Mouse (Mus musculus): ENCODE measurements around the gene Pdp2. TPM values are rescaled to one million over a fixed set of nuclear protein-coding genes. Genes with fewer than 3 reads are reported as not detected.

Gene Pdp2
- total RNA-seq, 1 experiment = 13.5 TPM

- no peak for DNase-seq (ENCODE audit: low read depth, low spot score)
- in situ Hi-C loops (cut with MboI; ENCODE audit: low sequenced_read_pairs in 2 of 2, unreplicated experiment in 2 of 2) = no loop called here
- no peaks in the 10 kb centered on the region for H3K4me1 ChIP-seq (ENCODE audit: control insufficient read depth in 2 of 2, insufficient read depth in 2 of 2, low read length in 2 of 2, poor library complexity in 1 of 2)
- no peak overlapping the region for H3K4me3 ChIP-seq (ENCODE audit: insufficient read depth in 1 of 2, low read depth in 1 of 2, low read length in 2 of 2, poor library complexity in 1 of 2, severe bottlenecking in 1 of 2)
- H3K36me3 ChIP-seq (ENCODE audit: control insufficient read depth, insufficient read depth, low read length, poor library complexity, severe bottlenecking) = no peaks in the 10 kb centered on the region
- H3K27ac ChIP-seq (ENCODE audit: insufficient read depth, low read depth, low read length, poor library complexity, severe bottlenecking) = no peak overlapping the region
- no peaks in the 10 kb centered on the region for H3K9me3 ChIP-seq (ENCODE audit: control insufficient read depth, insufficient read depth, low read depth, low read length)
- TF ChIP-seq MAFK (IDR thresholded peaks at IDR 0.05; ENCODE audit: insufficient read depth, low read depth, low read length) (no peak), HCFC1 (IDR thresholded peaks at IDR 0.05; ENCODE audit: borderline replicate concordance, insufficient read depth, low read length) (no peak), CHD2 (IDR thresholded peaks at IDR 0.05; ENCODE audit: low read depth, low read length) (no peak), ZNF384 (IDR thresholded peaks at IDR 0.05; ENCODE audit: low read depth, low read length) (no peak), ZC3H11A (IDR thresholded peaks at IDR 0.05; ENCODE audit: borderline replicate concordance, low read depth, low read length) (no peak)
- H3K9ac ChIP-seq (ENCODE audit: insufficient read depth, low read depth, low read length, poor library complexity, severe bottlenecking) = no peak overlapping the region
Observed at GRCm38 (mm10) chr8:104611613-104612012, 20.4 kb downstream of the Pdp2 start.

- H3K9me3 ChIP-seq (ENCODE audit: control insufficient read depth, insufficient read depth, low read depth, low read length) = no peaks in the 10 kb centered on the region
- DNase-seq (ENCODE audit: low read depth, low spot score) = no peak
- in situ Hi-C loops (cut with MboI; ENCODE audit: low sequenced_read_pairs in 2 of 2, unreplicated experiment in 2 of 2) = no loop called here
- no peak overlapping the region for H3K27ac ChIP-seq (ENCODE audit: insufficient read depth, low read depth, low read length, poor library complexity, severe bottlenecking)
- no peaks in the 10 kb centered on the region for H3K4me1 ChIP-seq (ENCODE audit: control insufficient read depth in 2 of 2, insufficient read depth in 2 of 2, low read length in 2 of 2, poor library complexity in 1 of 2)
- TF ChIP-seq ZC3H11A (IDR thresholded peaks at IDR 0.05; ENCODE audit: borderline replicate concordance, low read depth, low read length) (no peak), HCFC1 (IDR thresholded peaks at IDR 0.05; ENCODE audit: borderline replicate concordance, insufficient read depth, low read length) (no peak), CHD2 (IDR thresholded peaks at IDR 0.05; ENCODE audit: low read depth, low read length) (no peak), MAFK (IDR thresholded peaks at IDR 0.05; ENCODE audit: insufficient read depth, low read depth, low read length) (no peak), ZNF384 (IDR thresholded peaks at IDR 0.05; ENCODE audit: low read depth, low read length) (no peak)
- no peak overlapping the region for H3K9ac ChIP-seq (ENCODE audit: insufficient read depth, low read depth, low read length, poor library complexity, severe bottlenecking)
- no peaks in the 10 kb centered on the region for H3K36me3 ChIP-seq (ENCODE audit: control insufficient read depth, insufficient read depth, low read length, poor library complexity, severe bottlenecking)
- no peak overlapping the region for H3K4me3 ChIP-seq (ENCODE audit: insufficient read depth in 1 of 2, low read depth in 1 of 2, low read length in 2 of 2, poor library complexity in 1 of 2, severe bottlenecking in 1 of 2)
Observed at GRCm38 (mm10) chr8:104613119-104613518, 21.9 kb downstream of the Pdp2 start.

- Histone ChIP-seq H3K9ac (ENCODE audit: insufficient read depth, low read depth, low read length, poor library complexity, severe bottlenecking) (no peak overlapping the region), H3K27ac (ENCODE audit: insufficient read depth, low read depth, low read length, poor library complexity, severe bottlenecking) (no peak overlapping the region), H3K4me1 (ENCODE audit: control insufficient read depth in 2 of 2, insufficient read depth in 2 of 2, low read length in 2 of 2, poor library complexity in 1 of 2) (no peaks in the 10 kb centered on the region), H3K9me3 (ENCODE audit: control insufficient read depth, insufficient read depth, low read depth, low read length) (no peaks in the 10 kb centered on the region), H3K4me3 (ENCODE audit: insufficient read depth in 1 of 2, low read depth in 1 of 2, low read length in 2 of 2, poor library complexity in 1 of 2, severe bottlenecking in 1 of 2) (no peak overlapping the region), H3K36me3 (ENCODE audit: control insufficient read depth, insufficient read depth, low read length, poor library complexity, severe bottlenecking) (no peaks in the 10 kb centered on the region)
- TF ChIP-seq HCFC1 (IDR thresholded peaks at IDR 0.05; ENCODE audit: borderline replicate concordance, insufficient read depth, low read length) (no peak), ZNF384 (IDR thresholded peaks at IDR 0.05; ENCODE audit: low read depth, low read length) (no peak), CHD2 (IDR thresholded peaks at IDR 0.05; ENCODE audit: low read depth, low read length) (no peak), MAFK (IDR thresholded peaks at IDR 0.05; ENCODE audit: insufficient read depth, low read depth, low read length) (no peak), ZC3H11A (IDR thresholded peaks at IDR 0.05; ENCODE audit: borderline replicate concordance, low read depth, low read length) (no peak)
- in situ Hi-C loops (cut with MboI; ENCODE audit: low sequenced_read_pairs in 2 of 2, unreplicated experiment in 2 of 2) = no loop called here
- DNase-seq (ENCODE audit: low read depth, low spot score) = no peak
Observed at GRCm38 (mm10) chr8:104620765-104621164, 29.5 kb downstream of the Pdp2 start.

- Histone ChIP-seq H3K4me1 (ENCODE audit: control insufficient read depth in 2 of 2, insufficient read depth in 2 of 2, low read length in 2 of 2, poor library complexity in 1 of 2) (no peaks in the 10 kb centered on the region), H3K27ac (ENCODE audit: insufficient read depth, low read depth, low read length, poor library complexity, severe bottlenecking) (no peak within 1 kb of the TSS), H3K9ac (ENCODE audit: insufficient read depth, low read depth, low read length, poor library complexity, severe bottlenecking) (no peak within 1 kb of the TSS), H3K4me3 (ENCODE audit: insufficient read depth in 1 of 2, low read depth in 1 of 2, low read length in 2 of 2, poor library complexity in 1 of 2, severe bottlenecking in 1 of 2) (no peak within 1 kb of the TSS), H3K9me3 (ENCODE audit: control insufficient read depth, insufficient read depth, low read depth, low read length) (no peaks in the 10 kb centered on the region), H3K36me3 (ENCODE audit: control insufficient read depth, insufficient read depth, low read length, poor library complexity, severe bottlenecking) (no peaks in the 10 kb centered on the region)
- DNase-seq (ENCODE audit: low read depth, low spot score) = no peak
- TF ChIP-seq HCFC1 (IDR thresholded peaks at IDR 0.05; ENCODE audit: borderline replicate concordance, insufficient read depth, low read length) (no peak), MAFK (IDR thresholded peaks at IDR 0.05; ENCODE audit: insufficient read depth, low read depth, low read length) (no peak), ZC3H11A (IDR thresholded peaks at IDR 0.05; ENCODE audit: borderline replicate concordance, low read depth, low read length) (no peak), ZNF384 (IDR thresholded peaks at IDR 0.05; ENCODE audit: low read depth, low read length) (no peak), CHD2 (IDR thresholded peaks at IDR 0.05; ENCODE audit: low read depth, low read length) (no peak)
- in situ Hi-C loops (cut with MboI; ENCODE audit: low sequenced_read_pairs in 2 of 2, unreplicated experiment in 2 of 2) = no loop called here
Observed at GRCm38 (mm10) chr8:104624161-104624560, 32.9 kb downstream of the Pdp2 start, which contains the start of gene Cdh16. Gene Cdh16, minus strand, starts transcription at chr8:104624396.

Data from ES-E14 (cell line).